Mouse (Mus musculus) neural tube, embryonic 12.5 days (tissue): Measurements from ENCODE around the gene Ogfod2. TPM values are rescaled to one million over a fixed set of nuclear protein-coding genes. Genes with fewer than 3 reads are reported as not detected.

Experiments used
- ATAC-seq: fragments of 200-750 bp; cut with Nextera tagmentation; 2 replicates; pipeline ENCODE4 v1.8.0; 2017; ENCODE audit warnings: low read depth, mild to moderate bottlenecking, moderate TSS enrichment, moderate library complexity; ENCODE audit not compliant: low FRiP score
- H3K27ac ChIP-seq: fragments of 300-500 bp; sonication (generic); 2 replicates; pipeline ENCODE4 v1.5.1; 2016
- H3K27me3 ChIP-seq: fragments of 300-500 bp; sonication (generic); replicated peaks from 2 replicates; pipeline ENCODE4 v1.6.1; 2016; ENCODE audit warnings: mild to moderate bottlenecking
- H3K36me3 ChIP-seq: fragments of 300-500 bp; sonication (generic); 2 replicates; pipeline ENCODE4 v1.6.1; 2016; ENCODE audit warnings: mild to moderate bottlenecking
- H3K4me1 ChIP-seq: fragments of 300-500 bp; sonication (generic); 2 replicates; pipeline ENCODE4 v1.6.1; 2016
- H3K4me2 ChIP-seq: fragments of 300-500 bp; sonication (generic); replicated peaks from 2 replicates; pipeline ENCODE4 v1.6.1; 2016; ENCODE audit warnings: mild to moderate bottlenecking
- H3K4me3 ChIP-seq: fragments of 300-500 bp; sonication (generic); 2 replicates; pipeline ENCODE4 v1.5.1; 2016
- H3K9ac ChIP-seq: fragments of 300-500 bp; sonication (generic); 2 replicates; pipeline ENCODE4 v1.6.1; 2016; ENCODE audit warnings: mild to moderate bottlenecking
- H3K9me3 ChIP-seq: fragments of 300-500 bp; sonication (generic); 2 replicates; pipeline ENCODE4 v1.6.1; 2016; ENCODE audit warnings: mild to moderate bottlenecking
- WGBS: fragments of 180-500 bp; shearing (Covaris S2); methylation state at CpG from one replicate; pipeline ENCODE4 v1.1.7; 2016; 5-methylcytosine and 5-hydroxymethylcytosine counted together
- polyA plus RNA-seq: library from polyadenylated mRNA; unstranded; fragments of >200 nt; fragmentation: Nextera tagmentation; extraction: Ambion mirVana; gene quantifications from 2 replicates; pipeline ENCODE4 v1.2.1, GENCODE M21; 2016

Ogfod2 gene
- polyA plus RNA-seq, 1 experiment from 2014 or later, result 28.1 TPM

DNA sequence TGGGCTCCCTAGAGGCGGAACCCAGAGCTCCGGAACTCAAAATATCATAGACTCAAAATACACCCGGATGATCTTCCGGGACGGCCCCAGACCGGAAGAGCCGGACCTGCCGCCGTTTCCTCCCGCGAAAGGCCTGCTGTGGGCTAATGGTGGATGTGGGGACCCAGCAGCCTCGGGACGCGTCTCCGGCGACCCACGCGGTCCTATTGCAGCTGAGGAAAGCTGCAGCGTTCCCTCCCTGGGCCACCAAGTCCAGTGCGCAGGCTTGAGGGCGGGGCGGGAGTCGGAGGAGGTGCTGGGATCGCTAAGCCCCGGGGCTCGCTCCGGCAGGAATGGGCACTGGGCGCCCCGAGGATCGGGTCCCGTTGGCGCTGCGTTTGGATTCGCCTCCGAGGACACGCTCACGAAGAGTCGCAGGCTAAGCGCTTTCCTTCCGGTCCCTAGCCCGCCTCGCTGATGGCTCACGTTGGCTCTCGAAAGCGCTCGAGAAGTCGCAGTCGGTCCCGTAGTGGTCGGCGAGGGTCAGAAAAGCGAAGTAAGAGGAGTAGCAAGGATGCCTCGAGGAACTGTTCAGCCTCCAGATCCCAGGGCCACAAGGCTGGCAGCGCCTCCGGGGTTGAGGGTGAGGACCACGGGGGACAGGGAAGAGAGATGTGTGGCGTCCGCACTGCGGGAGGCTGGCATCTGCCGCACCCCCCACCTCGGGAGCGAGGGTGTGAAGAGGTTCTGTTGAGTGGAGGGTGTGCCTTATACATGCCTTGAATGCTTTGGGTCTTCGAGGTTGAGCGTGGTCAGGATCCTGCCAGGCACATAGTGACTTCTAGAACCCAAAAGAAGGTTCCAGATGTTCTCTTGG lies 4.1 kb downstream of the Ogfod2 start, which contains the start of gene Arl6ip4:
TSS of gene Arl6ip4 (plus strand) at position 100 of the 856 bp plus-strand sequence.
- H3K9ac ChIP-seq, result peak within 1 kb of the TSS; percentile 89
- H3K27ac ChIP-seq, result peak within 1 kb of the TSS; percentile 57
- 1% methylated on average over 64 of the region's 64 CpGs for WGBS
- H3K4me2 ChIP-seq, result peak within 1 kb of the TSS; percentile 98
- H3K36me3 ChIP-seq, result peaks cover 42% of the 10 kb centered on the region
- H3K4me3 ChIP-seq, result peak within 1 kb of the TSS; percentile 88
- peaks cover 34% of the 10 kb centered on the region for H3K4me1 ChIP-seq
- no peak for ATAC-seq
- no peaks in the 10 kb centered on the region for H3K9me3 ChIP-seq
- no peaks in the 10 kb centered on the region for H3K27me3 ChIP-seq

- no peak overlapping the region for H3K27ac ChIP-seq
- no peak overlapping the region for H3K9ac ChIP-seq
- 82% methylated on average over 5 of the region's 5 CpGs for WGBS
- H3K9me3 ChIP-seq, result no peaks in the 10 kb centered on the region
- H3K4me2 ChIP-seq, result no peak overlapping the region
- H3K27me3 ChIP-seq, result no peaks in the 10 kb centered on the region
- no peak overlapping the region for H3K4me3 ChIP-seq
- peaks cover 21% of the 10 kb centered on the region for H3K4me1 ChIP-seq
- peaks cover 70% of the 10 kb centered on the region for H3K36me3 ChIP-seq
- no peak for ATAC-seq
Observed at GRCm38 (mm10) chr5:124119204-124119603, 7.1 kb downstream of the Ogfod2 start.

DNA sequence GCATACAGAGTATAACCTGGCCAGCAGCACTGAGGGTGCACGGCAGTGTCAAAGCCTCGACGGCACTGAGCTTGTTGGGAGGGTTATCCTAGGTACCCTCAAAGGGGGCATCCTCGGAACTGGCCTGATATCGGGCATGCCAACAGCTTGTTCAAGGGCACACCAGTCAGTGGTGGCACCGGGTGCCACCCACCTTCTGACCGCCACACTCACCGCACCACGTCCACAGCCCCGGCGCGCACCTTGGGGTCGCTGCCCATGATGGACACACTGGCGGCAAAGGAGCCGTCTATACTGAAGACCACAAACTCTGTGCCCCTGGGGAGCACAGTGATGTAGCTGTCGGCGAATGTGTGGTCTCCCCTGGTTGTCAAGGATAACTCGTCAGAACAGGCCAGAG lies 10.3 kb downstream of the Ogfod2 start:
- H3K4me1 ChIP-seq, result peaks cover 2% of the 10 kb centered on the region
- H3K36me3 ChIP-seq, result peaks cover 90% of the 10 kb centered on the region
- H3K9ac ChIP-seq, result no peak overlapping the region
- H3K27ac ChIP-seq, result no peak overlapping the region
- H3K9me3 ChIP-seq, result no peaks in the 10 kb centered on the region
- no peak overlapping the region for H3K4me2 ChIP-seq
- ATAC-seq, result no peak
- WGBS, result 91% methylated on average over 18 of the region's 18 CpGs
- H3K27me3 ChIP-seq, result no peaks in the 10 kb centered on the region
- H3K4me3 ChIP-seq, result no peak overlapping the region

- Histone ChIP-seq H3K4me1 (no peaks in the 10 kb centered on the region), H3K9ac (no peak overlapping the region), H3K27me3 (no peaks in the 10 kb centered on the region), H3K4me2 (no peak overlapping the region), H3K27ac (no peak overlapping the region), H3K36me3 (peaks cover 82% of the 10 kb centered on the region), H3K4me3 (no peak overlapping the region), H3K9me3 (no peaks in the 10 kb centered on the region)
- no peak for ATAC-seq
- WGBS, result 91% methylated on average over 11 of the region's 11 CpGs
Observed at GRCm38 (mm10) chr5:124125093-124125492, 13.0 kb downstream of the Ogfod2 start.

DNA sequence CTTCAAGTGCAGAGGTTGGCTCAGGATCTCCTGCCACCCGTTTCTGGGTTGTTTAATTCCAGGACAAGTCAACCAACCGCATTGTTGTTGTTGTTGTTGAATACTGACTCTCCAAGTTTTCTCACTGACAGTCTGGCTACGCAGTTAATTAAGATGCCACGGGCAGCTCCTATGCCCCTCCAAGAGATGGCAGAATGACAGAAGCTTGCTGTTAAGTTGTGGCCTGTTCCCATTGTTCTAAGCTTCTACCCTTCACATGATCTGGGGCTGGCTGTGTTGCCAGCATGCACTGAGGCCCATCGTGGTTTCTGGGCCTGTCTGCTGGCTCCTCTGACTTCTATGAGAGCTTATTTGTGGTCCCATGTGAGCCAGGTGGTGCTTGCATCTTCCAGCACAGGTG lies 22.2 kb downstream of the Ogfod2 start:
- H3K27me3 ChIP-seq, result no peaks in the 10 kb centered on the region
- H3K9me3 ChIP-seq, result no peaks in the 10 kb centered on the region
- H3K36me3 ChIP-seq, result peaks cover 46% of the 10 kb centered on the region
- H3K4me3 ChIP-seq, result no peak overlapping the region
- H3K4me2 ChIP-seq, result no peak overlapping the region
- no peak overlapping the region for H3K27ac ChIP-seq
- no peak for ATAC-seq
- no peaks in the 10 kb centered on the region for H3K4me1 ChIP-seq
- no peak overlapping the region for H3K9ac ChIP-seq
- WGBS, result 91% methylated on average over 5 of the region's 5 CpGs

- Histone ChIP-seq H3K36me3 (peaks cover 35% of the 10 kb centered on the region), H3K4me2 (no peak overlapping the region), H3K4me3 (no peak overlapping the region), H3K27ac (no peak overlapping the region), H3K27me3 (no peaks in the 10 kb centered on the region), H3K4me1 (no peaks in the 10 kb centered on the region), H3K9me3 (no peaks in the 10 kb centered on the region), H3K9ac (no peak overlapping the region)
- 79% methylated on average over 7 of the region's 7 CpGs for WGBS
- no peak for ATAC-seq
Observed at GRCm38 (mm10) chr5:124138066-124138465, 26.0 kb downstream of the Ogfod2 start.

DNA sequence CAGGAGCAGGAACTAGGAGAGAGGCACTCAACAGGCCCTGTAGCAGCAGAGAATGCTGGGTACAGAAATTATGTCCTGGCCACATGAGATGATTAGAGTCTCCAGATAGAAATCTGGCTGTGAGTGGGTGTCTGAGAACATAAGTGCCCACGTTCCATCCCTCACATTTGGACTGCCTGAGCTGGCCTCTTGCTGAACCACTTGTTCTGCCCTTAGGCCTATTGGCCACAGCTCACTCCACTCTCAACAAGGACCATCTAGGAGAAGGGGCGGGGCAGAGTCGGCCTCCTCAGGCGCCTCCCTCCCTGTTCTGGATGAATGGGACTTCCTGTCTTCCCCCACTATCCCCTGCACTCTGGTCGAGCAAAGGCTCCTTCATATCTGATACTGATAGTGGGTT lies 36.9 kb downstream of the Ogfod2 start:
- H3K9ac ChIP-seq, result no peak overlapping the region
- no peaks in the 10 kb centered on the region for H3K27me3 ChIP-seq
- H3K4me1 ChIP-seq, result no peaks in the 10 kb centered on the region
- no peaks in the 10 kb centered on the region for H3K36me3 ChIP-seq
- no peak overlapping the region for H3K4me2 ChIP-seq
- ATAC-seq, result no peak
- WGBS, result 60% methylated on average over 5 of the region's 5 CpGs
- no peaks in the 10 kb centered on the region for H3K9me3 ChIP-seq
- no peak overlapping the region for H3K27ac ChIP-seq
- H3K4me3 ChIP-seq, result no peak overlapping the region

DNA sequence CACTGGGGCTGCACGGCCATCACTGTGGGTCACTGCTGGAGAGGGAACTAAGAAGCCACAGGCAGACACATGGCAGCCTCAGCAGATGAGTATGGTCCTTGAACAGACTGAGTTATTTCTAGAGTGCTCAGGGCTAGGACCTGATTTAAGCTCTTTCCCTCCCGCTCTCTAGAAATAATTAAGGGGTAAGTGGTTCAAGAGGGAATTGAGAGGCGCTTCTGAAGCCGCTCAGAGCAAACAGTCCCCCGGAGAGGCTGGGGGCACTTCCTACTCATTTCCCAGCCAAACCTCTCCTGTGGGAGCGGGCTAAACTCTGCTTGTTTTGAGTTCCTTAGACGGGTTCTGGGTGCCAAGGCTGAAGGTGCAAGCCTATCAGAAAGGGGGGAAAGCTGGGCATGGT lies 38.8 kb downstream of the Ogfod2 start:
- H3K27me3 ChIP-seq, result no peaks in the 10 kb centered on the region
- no peak overlapping the region for H3K4me2 ChIP-seq
- WGBS, result 89% methylated on average over 7 of the region's 7 CpGs
- no peak for ATAC-seq
- no peaks in the 10 kb centered on the region for H3K36me3 ChIP-seq
- H3K4me1 ChIP-seq, result no peaks in the 10 kb centered on the region
- no peak overlapping the region for H3K27ac ChIP-seq
- H3K9ac ChIP-seq, result no peak overlapping the region
- H3K4me3 ChIP-seq, result no peak overlapping the region
- H3K9me3 ChIP-seq, result no peaks in the 10 kb centered on the region

- Histone ChIP-seq H3K36me3 (no peaks in the 10 kb centered on the region), H3K27me3 (no peaks in the 10 kb centered on the region), H3K27ac (no peak overlapping the region), H3K9ac (no peak overlapping the region), H3K4me2 (no peak overlapping the region), H3K4me1 (no peaks in the 10 kb centered on the region), H3K9me3 (no peaks in the 10 kb centered on the region), H3K4me3 (no peak overlapping the region)
- ATAC-seq, result no peak
- WGBS, result 92% methylated on average over 4 of the region's 4 CpGs
Observed at GRCm38 (mm10) chr5:124152734-124153133, 40.6 kb downstream of the Ogfod2 start.

- Histone ChIP-seq H3K9me3 (no peaks in the 10 kb centered on the region), H3K27ac (no peak overlapping the region), H3K4me1 (no peaks in the 10 kb centered on the region), H3K9ac (no peak overlapping the region), H3K4me3 (no peak overlapping the region), H3K36me3 (no peaks in the 10 kb centered on the region), H3K4me2 (no peak overlapping the region), H3K27me3 (no peaks in the 10 kb centered on the region)
- WGBS, result 83% methylated on average over 5 of the region's 5 CpGs
- ATAC-seq, result no peak
Observed at GRCm38 (mm10) chr5:124155943-124156342, 43.8 kb downstream of the Ogfod2 start.

GRCm38 (mm10) chr5:124158305-124158704 lies 46.2 kb downstream of the Ogfod2 start:
- H3K27me3 ChIP-seq, result no peaks in the 10 kb centered on the region
- no peak overlapping the region for H3K9ac ChIP-seq
- peaks cover 15% of the 10 kb centered on the region for H3K4me1 ChIP-seq
- H3K36me3 ChIP-seq, result no peaks in the 10 kb centered on the region
- H3K27ac ChIP-seq, result no peak overlapping the region
- no peak overlapping the region for H3K4me2 ChIP-seq
- no peak overlapping the region for H3K4me3 ChIP-seq
- WGBS, result 58% methylated on average over 4 of the region's 4 CpGs
- ATAC-seq, result no peak
- no peaks in the 10 kb centered on the region for H3K9me3 ChIP-seq

- no peak for ATAC-seq
- Histone ChIP-seq H3K27ac (no peak overlapping the region), H3K9ac (no peak overlapping the region), H3K4me3 (no peak overlapping the region), H3K4me1 (peaks cover 26% of the 10 kb centered on the region), H3K9me3 (no peaks in the 10 kb centered on the region), H3K36me3 (no peaks in the 10 kb centered on the region), H3K4me2 (no peak overlapping the region), H3K27me3 (no peaks in the 10 kb centered on the region)
- WGBS, result 53% methylated on average over 7 of the region's 7 CpGs
Observed at GRCm38 (mm10) chr5:124159453-124159852, 47.4 kb downstream of the Ogfod2 start.

DNA sequence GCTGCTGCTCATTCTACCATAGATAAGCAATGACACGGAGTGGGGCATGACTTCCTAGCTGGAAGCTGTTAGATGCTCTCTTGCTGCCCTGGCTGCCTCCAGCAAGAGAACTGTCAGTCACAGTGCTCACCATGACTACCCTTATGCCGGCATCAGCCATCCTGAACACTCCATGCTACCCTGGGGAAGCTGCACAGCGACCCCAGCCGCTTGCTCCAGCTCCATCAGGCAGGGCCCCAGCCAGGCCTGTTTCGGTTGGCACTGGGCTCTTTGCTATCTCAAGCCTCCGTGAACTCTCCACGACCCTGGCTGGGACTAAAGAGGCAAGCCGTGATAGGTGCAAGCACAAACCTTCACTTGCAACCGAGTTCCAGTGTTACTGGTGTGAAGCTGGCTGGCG lies 49.7 kb downstream of the Ogfod2 start:
- no peak overlapping the region for H3K27ac ChIP-seq
- no peaks in the 10 kb centered on the region for H3K27me3 ChIP-seq
- 0 out of 2 replicates have a peak, but pooled peaks have one; percentile 37 for ATAC-seq
- H3K9me3 ChIP-seq, result no peaks in the 10 kb centered on the region
- peaks cover 50% of the 10 kb centered on the region for H3K4me1 ChIP-seq
- H3K9ac ChIP-seq, result no peak overlapping the region
- WGBS, result 38% methylated on average over 10 of the region's 10 CpGs
- no peak overlapping the region for H3K4me2 ChIP-seq
- H3K4me3 ChIP-seq, result no peak overlapping the region
- no peaks in the 10 kb centered on the region for H3K36me3 ChIP-seq
